Mouse (Mus musculus): ENCODE results near the gene Flrt1.
"Not testable (repeated sequence)": the region's sequence is repeated elsewhere in the genome, so short reads cannot be mapped to it uniquely, and the experiment has no call there.

Flrt1 gene

GRCm38 (mm10) chr19:7103349-7103992, 2.1 kb downstream of the Flrt1 start:
- no peak for DNase-seq (ENCODE audit: low spot score in 2 of 2)

GRCm38 (mm10) chr19:7102039-7102438, 3.5 kb downstream of the Flrt1 start:
- no peak for DNase-seq (ENCODE audit: low spot score in 2 of 2)

GRCm38 (mm10) chr19:7099620-7100155, 5.8 kb downstream of the Flrt1 start:
- no peak for DNase-seq (ENCODE audit: low spot score in 2 of 2)

GRCm38 (mm10) chr19:7092756-7093155, 12.8 kb downstream of the Flrt1 start:
- no peak for DNase-seq (ENCODE audit: low spot score in 2 of 2)

GRCm38 (mm10) chr19:7091448-7092050, 14.0 kb downstream of the Flrt1 start:
- no peak for DNase-seq (ENCODE audit: low spot score in 2 of 2)

- peak; percentile 63 to 64 for DNase-seq (ENCODE audit: low spot score in 2 of 2)
These were observed 15.0 kb downstream of the Flrt1 start for GRCm38 (mm10) chr19:7090369-7091064.

- DNase-seq (ENCODE audit: low spot score in 2 of 2), result no peak
These were observed 15.7 kb downstream of the Flrt1 start for GRCm38 (mm10) chr19:7089842-7090251.

GRCm38 (mm10) chr19:7089050-7089449, 16.5 kb downstream of the Flrt1 start:
- DNase-seq (ENCODE audit: low spot score in 2 of 2), result no peak

GRCm38 (mm10) chr19:7088558-7088957, 17.0 kb downstream of the Flrt1 start:
- no peak for DNase-seq (ENCODE audit: low spot score in 2 of 2)

- DNase-seq (ENCODE audit: low spot score in 2 of 2), result no peak
These were observed 20.8 kb downstream of the Flrt1 start for GRCm38 (mm10) chr19:7084734-7085133.

GRCm38 (mm10) chr19:7083035-7083794, 22.3 kb downstream of the Flrt1 start:
- peak; percentile 66 for DNase-seq (ENCODE audit: low spot score in 2 of 2)

GRCm38 (mm10) chr19:7081516-7082266, 23.8 kb downstream of the Flrt1 start:
- DNase-seq (ENCODE audit: low spot score in 2 of 2), result peak; percentile 60 to 72

- no peak for DNase-seq (ENCODE audit: low spot score in 2 of 2)
These were observed 27.3 kb downstream of the Flrt1 start for GRCm38 (mm10) chr19:7078271-7078670.

GRCm38 (mm10) chr19:7077666-7078065, 27.9 kb downstream of the Flrt1 start:
- DNase-seq (ENCODE audit: low spot score in 2 of 2), result no peak

GRCm38 (mm10) chr19:7075336-7075735, 30.2 kb downstream of the Flrt1 start:
- not testable (repeated sequence) for DNase-seq (ENCODE audit: low spot score in 2 of 2)

GRCm38 (mm10) chr19:7073997-7074781, 31.3 kb downstream of the Flrt1 start:
- DNase-seq (ENCODE audit: low spot score in 2 of 2), result no peak

- no peak for DNase-seq (ENCODE audit: low spot score in 2 of 2)
These were observed 33.3 kb downstream of the Flrt1 start for GRCm38 (mm10) chr19:7072221-7072620.

- no peak for DNase-seq (ENCODE audit: low spot score in 2 of 2)
These were observed 34.8 kb downstream of the Flrt1 start for GRCm38 (mm10) chr19:7070775-7071174.

GRCm38 (mm10) chr19:7069781-7070763, 35.5 kb downstream of the Flrt1 start:
- no peak for DNase-seq (ENCODE audit: low spot score in 2 of 2)
